Mouse (Mus musculus): ENCODE data around the gene Nectin4. TPM values are rescaled to one million over a fixed set of nuclear protein-coding genes. Genes with fewer than 3 reads are reported as not detected.
A peak's percentile ranks its signal among the peaks of the same experiment; 100 is the strongest.

Gene Nectin4
- total RNA-seq, 4 experiments from 2014 or later: 4.3 to 4.9 (median 4.6) TPM

DNA sequence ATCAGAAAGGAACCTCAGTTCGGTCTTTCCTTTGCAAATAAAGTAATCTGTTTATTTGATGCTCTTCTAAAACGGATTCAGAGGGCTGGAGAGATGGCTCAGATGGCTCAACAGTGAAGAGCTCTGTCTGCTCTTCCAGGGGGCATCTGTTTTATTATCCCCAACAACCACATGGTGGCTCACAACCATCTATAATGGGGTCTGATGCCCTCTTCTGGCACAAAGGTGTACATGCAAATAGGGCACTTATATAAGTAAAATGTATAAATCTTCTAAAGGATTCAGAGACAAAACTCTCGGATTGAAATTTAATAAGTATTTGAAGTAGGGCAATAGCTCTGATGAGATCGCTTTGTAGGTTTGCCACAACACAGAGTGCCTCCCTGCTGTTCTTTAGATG is 11.5 kb upstream of the Nectin4 start:
- no peak for DNase-seq (ENCODE audit: low spot score in 2 of 2)

DNA sequence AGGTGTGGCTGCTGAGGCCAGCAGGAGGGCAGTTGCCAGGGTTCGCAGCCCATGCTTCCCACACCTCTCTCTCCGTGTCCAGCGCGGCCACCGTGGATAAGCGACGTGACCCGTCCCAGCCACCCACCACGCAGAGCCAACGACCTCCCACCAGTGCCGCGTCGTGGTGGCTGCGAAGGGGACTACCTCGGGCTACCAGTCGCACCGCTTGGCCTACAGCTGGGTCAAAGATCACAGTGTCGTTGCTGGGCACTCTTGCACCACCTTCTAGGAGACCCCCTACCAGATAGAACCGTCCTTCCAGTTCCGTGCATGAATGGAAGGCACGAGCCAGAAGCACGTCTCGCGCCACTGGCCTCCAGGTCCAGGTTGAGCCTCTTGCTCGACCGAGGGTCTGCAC is 9.6 kb upstream of the Nectin4 start:
- DNase-seq (ENCODE audit: low spot score in 2 of 2): no peak

DNA sequence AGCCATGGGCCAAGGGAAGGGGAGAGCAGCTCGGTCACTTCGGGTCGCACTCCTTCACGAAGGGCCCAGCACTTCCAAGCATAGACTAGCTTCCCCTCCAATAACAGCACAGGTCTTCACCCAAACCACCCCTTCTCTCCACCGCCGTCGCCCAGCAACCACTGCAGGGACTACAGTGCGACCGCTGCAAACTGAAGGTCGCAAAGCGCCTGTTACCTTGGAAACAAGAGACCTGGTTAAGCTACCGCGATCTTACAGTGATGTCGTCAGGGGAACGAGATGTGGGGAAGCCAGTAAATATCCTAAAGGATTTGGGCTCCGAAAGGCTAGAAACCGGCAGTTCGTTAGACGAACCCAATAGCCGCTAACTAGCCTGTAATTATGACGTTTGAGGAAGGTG is 9.2 kb upstream of the Nectin4 start, which contains the start of gene Klhdc9:
Gene Klhdc9, minus strand, starts transcription at position 143 of the 400 bp plus-strand sequence.
- DNase-seq (ENCODE audit: low spot score in 2 of 2): peak; percentile 72 to 95

DNA sequence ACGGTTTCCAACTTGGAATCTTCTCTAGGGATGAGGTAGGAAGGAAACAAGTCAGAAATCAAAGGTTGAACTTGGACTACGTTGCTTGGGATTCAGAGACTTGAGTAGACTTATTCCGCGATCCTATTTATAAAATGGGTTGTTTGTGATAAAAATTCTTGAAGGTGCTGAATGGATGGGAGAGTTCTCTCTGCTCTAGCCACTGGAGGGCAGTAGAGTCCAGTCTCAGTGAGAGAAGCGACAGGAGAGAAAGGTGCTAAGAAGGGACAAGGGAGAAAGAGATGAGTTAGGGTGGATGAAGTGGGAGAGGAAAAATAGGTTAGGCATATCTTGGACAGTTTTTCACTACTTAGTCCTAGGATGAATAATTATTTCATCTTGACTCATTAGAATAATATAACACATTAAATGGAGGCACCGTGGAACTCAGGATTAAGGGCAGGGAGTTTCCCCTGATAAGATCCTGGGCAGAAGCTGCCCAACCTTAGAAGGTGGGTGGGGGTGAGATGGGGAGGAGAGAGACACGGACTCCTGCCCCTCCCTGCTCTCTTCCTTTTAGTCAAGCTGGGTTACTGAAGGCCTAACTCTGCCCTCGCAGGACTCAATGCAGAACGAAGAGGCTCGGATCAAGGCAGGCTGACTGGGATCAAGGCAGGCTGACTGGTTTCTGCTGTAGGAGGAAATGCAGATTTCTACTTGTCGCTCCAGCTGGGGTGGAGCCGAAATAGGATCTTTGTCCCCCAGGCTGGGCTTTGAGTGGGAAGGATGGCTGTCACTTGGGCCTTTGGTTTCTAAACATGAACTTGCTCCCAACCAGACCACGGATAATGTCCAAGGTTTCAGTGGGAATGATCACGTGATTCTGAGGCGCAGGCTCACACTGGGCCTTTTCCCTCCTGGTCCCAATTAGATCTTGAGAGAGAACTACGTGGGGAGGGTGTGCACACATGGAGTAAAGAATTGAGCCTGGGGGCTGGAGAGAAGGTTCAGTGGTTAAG is 8.5 kb upstream of the Nectin4 start:
- DNase-seq (ENCODE audit: low spot score in 2 of 2): peak in 1 of 2 experiments; percentile 57

DNA sequence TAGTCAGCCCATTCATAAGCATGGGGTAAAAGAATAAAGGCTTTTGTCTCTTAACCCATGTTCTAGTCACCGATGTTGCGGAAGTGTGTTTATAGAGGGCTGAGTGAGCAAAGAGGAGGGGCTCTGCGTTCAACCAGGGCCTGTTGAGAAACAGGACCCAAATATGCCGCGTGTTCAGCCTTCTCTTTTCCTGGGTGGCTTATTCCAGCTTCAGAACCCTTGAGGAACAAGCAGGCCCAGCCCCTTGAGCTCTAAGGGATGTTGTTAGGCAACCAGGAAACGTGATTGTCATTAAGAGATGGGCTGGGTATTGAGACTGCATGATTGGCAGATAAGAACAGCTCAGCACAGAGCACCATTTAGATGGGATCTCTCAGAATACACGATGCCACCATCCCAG is 4.0 kb upstream of the Nectin4 start:
- DNase-seq (ENCODE audit: low spot score in 2 of 2): no peak

DNA sequence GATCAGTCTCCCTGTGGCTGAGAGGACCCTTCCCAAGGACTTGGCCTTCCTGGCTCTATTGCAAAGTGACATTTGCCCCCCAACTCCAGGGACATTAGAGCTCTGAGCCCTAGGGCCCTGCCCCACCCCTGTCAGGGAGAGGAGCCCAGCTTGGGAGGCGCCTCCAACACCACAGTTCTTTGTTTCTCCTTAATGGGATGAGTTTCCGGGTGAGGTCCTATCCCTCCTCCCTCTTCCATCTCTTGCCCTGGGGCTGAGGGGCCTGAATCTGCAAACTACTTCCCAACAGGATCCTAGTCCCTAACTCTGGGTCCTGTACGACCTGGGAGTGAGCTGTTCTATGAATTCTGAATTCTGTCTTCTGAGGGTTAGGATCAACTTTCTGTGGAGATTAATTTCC is 3.0 kb downstream of the Nectin4 start:
- no peak for DNase-seq (ENCODE audit: low spot score in 2 of 2)

DNA sequence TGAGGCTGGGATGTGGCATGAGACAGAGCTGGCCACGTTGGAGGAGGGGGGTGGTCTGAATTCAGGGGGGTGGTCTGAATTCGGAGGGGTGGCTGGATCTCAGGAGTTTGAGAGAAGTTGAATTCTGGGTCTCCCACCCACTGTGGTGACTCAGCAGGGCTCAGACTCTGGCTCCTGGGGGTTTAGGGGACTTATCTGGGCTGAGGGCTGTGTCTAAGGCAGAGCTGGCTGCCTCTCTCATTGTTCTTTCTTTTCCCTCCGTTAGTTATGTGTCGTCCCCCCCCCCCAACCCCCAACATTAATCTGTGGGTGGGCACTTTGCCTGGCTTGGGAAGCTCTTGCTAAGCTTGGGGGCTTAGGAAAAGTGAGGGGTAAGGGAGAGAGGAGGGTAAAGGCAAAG is 4.0 kb downstream of the Nectin4 start:
- no peak for DNase-seq (ENCODE audit: low spot score in 2 of 2)

DNA sequence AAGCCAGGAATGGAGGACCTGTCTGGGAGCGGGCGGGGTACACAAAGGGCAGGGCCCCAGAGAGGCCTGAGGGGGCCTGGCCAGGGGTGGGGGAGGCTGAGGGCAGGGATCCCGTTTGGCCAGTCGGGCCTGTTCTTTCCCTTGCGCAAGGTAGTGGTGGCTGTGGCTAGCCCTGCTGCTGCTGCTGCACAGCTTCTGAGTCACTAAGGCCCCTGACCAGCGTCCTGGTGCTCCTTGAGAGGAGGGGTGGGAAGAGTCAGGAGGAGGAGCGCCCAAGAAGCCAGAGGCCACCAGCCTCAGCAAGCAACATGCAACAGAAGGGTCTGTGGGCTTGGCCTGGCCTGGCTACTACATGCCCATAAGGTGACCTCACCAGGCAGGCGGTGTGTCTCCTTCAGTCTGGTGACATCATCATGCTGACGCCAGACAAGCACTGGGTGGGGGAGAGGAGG is 5.8 kb downstream of the Nectin4 start:
- no peak for DNase-seq (ENCODE audit: low spot score in 2 of 2)

DNA sequence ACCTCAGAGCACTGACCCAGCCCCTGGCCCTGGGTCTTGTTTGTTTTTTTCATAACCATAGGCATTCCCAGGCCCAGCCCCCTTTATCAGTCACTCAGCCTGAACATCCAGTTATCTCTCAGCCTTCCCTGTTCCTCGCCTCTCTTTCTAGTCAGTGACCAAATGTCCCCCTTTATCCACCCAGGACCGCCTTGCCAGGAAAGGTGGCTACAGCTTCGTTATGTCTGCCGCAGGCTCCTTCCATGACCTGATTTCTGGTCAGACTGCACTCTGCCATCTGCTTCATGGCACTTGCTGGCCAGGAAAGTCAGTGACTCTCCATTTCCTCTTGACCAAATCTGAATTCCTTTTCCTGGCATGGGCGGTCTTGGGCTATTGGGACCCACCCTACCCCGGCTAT is 8.4 kb downstream of the Nectin4 start:
- no peak for DNase-seq (ENCODE audit: low spot score in 2 of 2)

DNA sequence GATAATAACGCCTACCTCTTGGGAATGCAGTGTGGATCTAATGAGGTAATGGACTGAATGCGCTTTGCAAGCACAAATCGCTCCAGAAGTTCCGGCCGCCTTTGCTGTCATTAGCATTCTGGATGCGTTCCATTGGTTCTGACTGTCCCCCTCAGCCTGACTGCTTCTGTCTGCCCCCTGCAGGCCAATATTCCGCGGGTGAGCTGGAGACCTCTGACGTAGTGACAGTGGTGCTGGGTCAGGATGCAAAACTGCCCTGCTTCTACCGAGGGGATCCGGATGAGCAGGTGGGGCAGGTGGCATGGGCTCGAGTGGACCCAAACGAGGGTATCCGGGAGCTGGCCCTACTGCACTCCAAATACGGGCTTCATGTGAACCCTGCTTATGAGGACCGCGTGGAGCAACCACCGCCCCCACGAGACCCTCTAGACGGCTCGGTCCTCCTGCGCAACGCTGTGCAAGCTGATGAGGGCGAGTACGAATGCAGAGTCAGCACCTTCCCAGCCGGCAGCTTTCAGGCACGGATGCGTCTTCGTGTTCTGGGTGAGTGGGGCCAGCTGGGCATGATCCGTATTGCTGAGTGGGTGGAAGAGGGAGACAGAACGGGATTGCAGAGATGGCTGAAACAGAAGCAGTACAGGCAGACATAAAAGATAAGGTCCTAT is 10.2 kb downstream of the Nectin4 start:
- DNase-seq (ENCODE audit: low spot score in 2 of 2): peak; percentile 46 to 71

DNA sequence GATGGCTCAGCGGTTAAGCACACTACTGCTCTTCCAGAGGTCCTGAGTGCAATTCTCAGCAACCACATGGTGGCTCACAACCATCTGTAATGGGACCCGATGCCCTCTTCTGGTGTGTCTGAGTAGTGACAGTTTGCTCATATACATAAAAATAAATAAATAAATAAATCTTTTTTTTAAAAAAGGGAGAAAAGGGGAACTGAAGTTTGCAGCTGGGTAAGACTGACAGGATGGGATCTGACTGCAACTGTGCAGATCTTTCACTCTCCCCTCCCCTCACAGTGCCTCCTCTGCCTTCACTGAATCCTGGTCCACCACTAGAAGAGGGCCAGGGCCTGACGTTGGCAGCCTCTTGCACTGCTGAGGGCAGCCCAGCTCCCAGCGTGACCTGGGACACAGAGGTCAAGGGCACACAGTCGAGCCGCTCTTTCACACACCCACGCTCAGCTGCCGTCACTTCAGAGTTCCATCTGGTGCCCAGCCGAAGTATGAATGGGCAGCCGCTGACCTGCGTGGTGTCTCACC is 12.3 kb downstream of the Nectin4 start:
- no peak for DNase-seq (ENCODE audit: low spot score in 2 of 2)

DNA sequence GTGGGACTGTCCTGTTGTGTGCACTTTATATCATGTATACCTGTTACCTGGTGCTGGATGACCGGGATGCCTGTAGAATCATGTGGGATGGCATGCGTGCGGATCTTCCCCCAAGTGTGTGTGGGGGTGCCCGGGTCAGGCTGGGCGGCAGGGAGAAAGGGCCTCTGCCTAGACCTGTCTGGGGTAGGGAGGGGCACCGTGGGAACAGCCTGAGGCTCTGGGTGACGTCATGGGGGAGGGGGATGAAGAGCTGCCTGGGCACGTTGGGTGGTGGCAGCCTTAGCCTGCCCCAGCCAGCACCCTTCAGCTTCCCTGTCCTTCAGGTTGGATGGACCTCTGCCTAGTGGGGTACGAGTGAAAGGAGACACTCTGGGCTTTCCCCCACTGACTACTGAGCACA is 14.5 kb downstream of the Nectin4 start:
- DNase-seq (ENCODE audit: low spot score in 2 of 2): no peak

DNA sequence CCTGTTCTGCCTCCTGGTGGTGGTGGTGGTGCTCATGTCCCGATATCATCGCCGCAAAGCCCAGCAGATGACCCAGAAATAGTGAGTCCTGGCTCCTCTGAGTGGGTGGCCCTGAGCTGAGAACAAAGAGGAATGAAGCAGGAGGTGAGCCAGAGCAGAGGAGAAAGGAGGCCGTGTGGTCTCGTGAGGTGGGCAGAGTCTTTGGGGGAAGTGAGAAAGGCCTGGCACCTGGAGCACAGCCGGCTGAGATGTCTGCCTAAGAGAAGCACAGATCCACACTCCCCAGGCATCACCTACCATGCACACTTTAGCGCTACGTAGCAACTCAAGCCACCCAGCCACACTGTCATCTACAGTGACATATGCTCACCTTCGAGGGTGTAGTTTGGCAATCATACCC is 15.3 kb downstream of the Nectin4 start:
- DNase-seq (ENCODE audit: low spot score in 2 of 2): no peak

DNA sequence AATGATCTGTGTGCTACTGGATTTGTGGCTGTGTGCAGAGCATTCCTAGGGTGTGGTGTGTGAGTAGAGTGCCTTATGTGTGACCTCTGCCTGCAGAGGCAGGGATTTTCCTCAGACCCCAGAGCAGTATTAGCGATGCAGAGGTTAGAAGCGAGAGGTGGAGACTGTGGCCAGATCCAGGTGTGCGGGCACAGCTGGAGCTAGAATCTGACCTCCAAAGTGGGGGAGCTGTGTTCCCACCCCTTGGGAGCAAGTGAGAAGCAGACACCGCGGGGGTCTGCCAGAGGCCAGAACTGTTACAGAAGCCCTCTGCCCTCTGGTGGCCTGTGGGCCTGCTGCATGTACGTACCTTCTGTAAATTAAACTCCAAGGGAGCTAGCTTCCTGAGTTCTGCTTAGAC is 17.2 kb downstream of the Nectin4 start:
- no peak for DNase-seq (ENCODE audit: low spot score in 2 of 2)

DNA sequence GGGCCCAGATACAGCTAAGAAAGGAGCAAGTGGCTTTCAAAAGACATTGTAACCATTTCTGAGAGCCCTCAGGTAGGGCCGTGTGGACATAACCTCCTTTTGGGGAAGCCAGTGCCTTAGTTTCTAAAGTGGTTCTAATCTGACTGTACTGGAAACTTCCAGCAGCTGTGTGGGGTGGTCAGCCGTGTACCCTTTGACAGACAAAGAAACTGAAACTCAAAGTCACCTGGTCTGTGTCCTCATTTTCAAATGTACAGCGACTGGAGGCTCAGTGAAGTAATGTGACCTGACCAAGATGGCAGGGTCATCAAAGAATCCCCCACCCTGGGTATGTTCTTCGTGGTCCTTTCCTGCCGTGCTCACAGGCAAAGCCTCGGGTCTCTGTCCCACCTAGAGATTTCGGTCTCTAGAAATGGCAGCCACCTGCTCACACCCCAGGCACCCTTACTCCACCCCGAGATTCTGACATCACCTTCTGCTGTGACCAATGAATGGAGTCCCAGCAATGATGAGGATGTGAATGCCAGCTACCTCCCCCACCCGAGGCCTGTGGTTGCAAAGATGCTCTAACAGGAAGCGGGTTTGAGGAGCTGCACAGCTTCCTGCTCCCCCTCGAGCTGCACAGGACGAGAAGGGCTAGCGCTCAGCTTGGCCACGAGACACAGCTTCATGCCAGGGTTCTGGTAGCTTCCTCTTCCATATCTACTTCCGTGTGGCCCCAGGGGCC is 18.6 kb downstream of the Nectin4 start, which contains the start of gene Arhgap30:
Gene Arhgap30, plus strand, starts transcription at position 579 of the 727 bp plus-strand sequence.
- DNase-seq (ENCODE audit: low spot score in 2 of 2): no peak

DNA sequence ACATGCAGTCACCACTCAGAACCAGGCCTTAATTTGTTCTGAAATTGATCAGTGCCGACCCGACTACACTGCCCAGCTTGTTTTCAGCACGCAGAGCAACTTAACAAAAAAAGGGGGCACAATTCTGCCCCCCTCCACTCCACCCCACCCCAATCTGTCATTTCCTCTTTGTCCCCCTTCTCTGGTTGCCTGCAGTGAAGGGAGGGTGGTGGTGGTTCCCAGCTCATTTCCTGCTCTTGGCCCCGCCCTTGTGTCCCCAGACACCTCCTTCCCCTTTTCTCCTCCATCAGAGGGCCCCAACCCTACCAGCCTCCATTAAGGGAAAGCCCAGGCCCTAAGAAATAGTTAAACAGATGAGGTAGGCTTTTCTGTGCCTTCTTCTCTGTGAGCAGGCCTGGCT is 20.2 kb downstream of the Nectin4 start:
- DNase-seq (ENCODE audit: low spot score in 2 of 2): no peak

DNA sequence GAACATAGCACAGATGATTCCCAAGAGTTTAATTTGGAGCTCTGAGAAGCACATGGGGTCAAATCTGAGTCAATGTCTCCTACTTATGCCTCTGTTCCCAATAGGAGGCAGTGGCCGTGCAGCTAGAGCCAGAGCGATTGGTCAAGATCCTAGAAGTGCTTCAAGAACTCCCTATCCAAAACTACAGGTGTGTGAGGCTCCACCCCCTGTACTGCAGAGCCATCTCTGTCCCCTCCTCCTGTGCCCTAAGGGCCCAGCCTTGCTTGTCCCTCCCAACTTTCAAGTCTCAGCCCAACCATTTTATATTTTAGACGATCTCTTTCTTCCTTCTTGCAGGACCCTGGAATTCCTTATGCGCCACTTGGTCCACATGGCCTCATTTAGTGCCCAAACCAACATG is 31.9 kb downstream of the Nectin4 start:
- no peak for DNase-seq (ENCODE audit: low spot score in 2 of 2)

DNA sequence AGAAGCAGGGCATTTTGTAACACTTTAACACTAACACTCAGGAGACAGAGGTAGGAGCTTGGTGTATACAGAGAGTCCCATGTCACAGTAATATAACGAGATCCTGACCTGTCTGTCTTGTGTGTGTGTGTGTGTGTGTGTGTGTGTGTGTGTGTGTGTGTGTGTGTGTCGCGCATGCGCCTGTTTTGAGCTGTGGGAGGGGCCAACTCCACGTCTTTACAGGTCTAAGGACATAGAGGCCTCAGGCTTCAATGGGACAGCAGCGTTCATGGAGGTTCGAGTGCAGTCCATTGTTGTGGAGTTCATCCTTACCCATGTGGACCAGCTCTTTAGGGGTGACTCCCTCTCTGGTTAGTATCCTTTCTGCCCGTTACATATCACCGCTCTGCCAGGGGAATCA is 33.1 kb downstream of the Nectin4 start:
- DNase-seq (ENCODE audit: low spot score in 2 of 2): no peak

DNA sequence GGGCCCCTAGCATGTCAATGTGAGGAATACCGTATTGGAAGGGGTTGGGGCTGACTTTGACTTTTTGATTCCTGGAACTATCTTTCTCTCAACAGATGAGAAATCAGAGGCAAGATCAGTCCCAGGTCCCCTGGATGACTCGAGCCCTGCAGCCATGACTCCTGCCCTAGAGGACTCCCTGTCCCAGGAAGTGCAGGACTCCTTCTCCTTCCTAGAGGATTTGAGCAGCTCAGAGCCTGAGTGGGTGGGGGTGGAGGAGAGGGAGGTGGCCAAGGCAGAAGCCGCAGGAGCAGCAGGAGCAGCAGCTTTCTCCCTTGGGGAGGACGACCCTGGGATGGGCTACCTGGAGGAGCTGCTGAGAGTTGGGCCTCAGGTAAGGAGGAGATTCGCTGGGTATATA is 37.4 kb downstream of the Nectin4 start:
- no peak for DNase-seq (ENCODE audit: low spot score in 2 of 2)

DNA sequence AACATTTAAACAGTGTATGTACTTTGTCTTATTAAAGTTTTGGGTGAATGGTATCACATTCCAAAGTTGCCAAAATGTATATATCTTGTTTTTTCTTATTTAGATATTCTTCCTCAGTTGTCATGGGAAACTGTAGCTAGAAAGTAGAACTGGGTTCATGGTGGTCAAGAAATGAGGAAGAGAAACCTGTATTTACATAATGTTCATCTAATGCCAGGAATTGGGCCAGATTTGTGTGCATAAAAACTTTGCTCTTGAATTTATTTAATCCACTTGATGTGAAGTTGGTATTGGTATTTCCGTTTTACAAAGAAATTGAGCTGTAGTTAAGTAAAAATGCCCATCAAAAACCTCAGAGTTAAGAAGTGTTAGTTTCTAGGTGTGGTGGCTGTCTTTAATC is 40.3 kb downstream of the Nectin4 start:
- DNase-seq (ENCODE audit: low spot score in 2 of 2): no peak

DNA sequence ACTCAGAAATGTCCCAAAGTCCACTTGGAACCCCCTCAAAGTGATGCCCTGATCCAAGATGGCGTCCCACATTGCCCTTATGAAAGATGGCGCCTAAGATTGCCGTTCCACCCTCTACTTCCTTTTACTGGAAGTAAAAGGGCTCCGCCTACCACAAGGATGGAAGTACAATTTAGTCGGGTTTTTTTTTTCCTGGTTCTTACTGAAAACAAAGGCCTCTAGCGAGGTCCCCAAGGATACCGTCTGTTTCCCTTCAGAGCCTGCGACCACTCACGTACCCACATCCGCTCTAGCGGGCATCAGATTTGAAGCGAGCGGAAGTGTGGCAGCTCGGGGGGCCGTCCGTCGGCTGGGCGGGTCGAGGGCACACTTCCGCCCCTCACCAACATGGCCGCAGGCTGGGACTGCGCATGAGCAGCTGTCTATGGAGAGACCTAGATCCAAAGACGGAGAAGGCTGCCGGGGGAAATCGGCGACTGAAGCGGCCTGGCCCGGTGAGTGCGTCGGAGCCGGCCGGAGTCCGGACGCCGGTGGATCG is 41.1 kb downstream of the Nectin4 start, which contains the start of gene Usf1:
Gene Usf1, plus strand, starts transcription at position 367 of the 538 bp plus-strand sequence.
- peak; percentile 92 to 93 for DNase-seq (ENCODE audit: low spot score in 2 of 2)

All from left cerebral cortex, adult 8-10 months (tissue).